Mouse (Mus musculus) bone marrow, adult 2 months (tissue): ENCODE measurements around the gene Commd9.

Source experiments
- CTCF ChIP-seq: fragments of 200-500 bp; IDR thresholded peaks from 2 replicates; pipeline ENCODE4 v1.5.1; 2011; ENCODE audit warnings: low read length, control low read depth; ENCODE audit not compliant: control insufficient read depth, insufficient read depth
- POLR2A ChIP-seq: fragments of 200-500 bp; IDR thresholded peaks from 2 replicates; pipeline ENCODE4 v1.6.1; 2011; ENCODE audit warnings: low read depth, mild to moderate bottlenecking, control low read depth, low read length, borderline replicate concordance; ENCODE audit not compliant: control insufficient read depth

DNA sequence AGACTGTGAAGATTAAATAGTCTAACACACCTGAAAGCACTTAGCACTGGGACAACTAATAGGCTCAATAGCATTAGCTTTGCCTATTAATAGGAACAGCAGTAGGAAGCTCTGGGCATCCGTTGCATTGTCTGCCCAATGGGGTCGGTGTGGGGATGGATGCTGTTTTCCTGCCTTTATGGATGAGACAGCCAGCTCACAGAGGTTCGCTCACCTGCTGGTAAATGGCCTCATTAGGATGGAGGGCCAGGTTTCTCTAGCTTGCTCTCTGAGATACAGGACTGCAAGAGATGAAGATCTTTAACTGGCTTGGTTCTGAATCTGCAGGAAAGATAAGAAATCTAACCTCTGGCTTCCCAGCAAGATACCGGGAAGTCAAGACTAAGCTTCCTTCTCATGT, 16.1 kb downstream of the Commd9 start:
- no peak for TF ChIP-seq POLR2A
- TF ChIP-seq CTCF, result no peak
